Mouse (Mus musculus) right cerebral cortex, postnatal 10 days (tissue): ENCODE results near the gene Fras1.

Experiments
- DNase-seq, 2 experiments: peaks; one replicate each; pipeline ENCODE4 v3.0.0; 2021; ENCODE audit warnings: low spot score in 2 of 2

Gene Fras1

GRCm38 (mm10) chr5:96574586-96574985, 200.8 kb downstream of the Fras1 start:
- DNase-seq: peak in 1 of 2 experiments; percentile 11

GRCm38 (mm10) chr5:96578705-96579104, 204.9 kb downstream of the Fras1 start:
- DNase-seq: no peak

- no peak for DNase-seq
These were observed 206.2 kb downstream of the Fras1 start for GRCm38 (mm10) chr5:96579938-96580337.

GRCm38 (mm10) chr5:96584730-96585129, 211.0 kb downstream of the Fras1 start:
- DNase-seq: peak; percentile 61 to 75

- DNase-seq: no peak
These were observed 216.9 kb downstream of the Fras1 start for GRCm38 (mm10) chr5:96590621-96591020.

GRCm38 (mm10) chr5:96595793-96596192, 222.0 kb downstream of the Fras1 start:
- no peak for DNase-seq

GRCm38 (mm10) chr5:96603974-96604769, 230.4 kb downstream of the Fras1 start:
- no peak for DNase-seq

- DNase-seq: peak in 1 of 2 experiments; percentile 43
These were observed 234.3 kb downstream of the Fras1 start for GRCm38 (mm10) chr5:96608036-96608435.

GRCm38 (mm10) chr5:96608581-96609280, 235.0 kb downstream of the Fras1 start:
- no peak for DNase-seq

GRCm38 (mm10) chr5:96612077-96612476, 238.3 kb downstream of the Fras1 start:
- DNase-seq: no peak

GRCm38 (mm10) chr5:96616954-96617646, 243.3 kb downstream of the Fras1 start:
- DNase-seq: no peak

GRCm38 (mm10) chr5:96618008-96618407, 244.3 kb downstream of the Fras1 start:
- no peak for DNase-seq

GRCm38 (mm10) chr5:96620209-96620608, 246.5 kb downstream of the Fras1 start:
- DNase-seq: no peak

GRCm38 (mm10) chr5:96620618-96621017, 246.9 kb downstream of the Fras1 start:
- no peak for DNase-seq

GRCm38 (mm10) chr5:96622604-96623352, 249.0 kb downstream of the Fras1 start:
- no peak for DNase-seq

- DNase-seq: peak in 1 of 2 experiments; percentile 35
These were observed 256.1 kb downstream of the Fras1 start for GRCm38 (mm10) chr5:96629851-96630250.

- no peak for DNase-seq
These were observed 261.5 kb downstream of the Fras1 start for GRCm38 (mm10) chr5:96635146-96635862.

- DNase-seq: peak; percentile 46 to 60
These were observed 262.1 kb downstream of the Fras1 start for GRCm38 (mm10) chr5:96635866-96636265.

- DNase-seq: no peak
These were observed 265.6 kb downstream of the Fras1 start for GRCm38 (mm10) chr5:96639213-96639910.

GRCm38 (mm10) chr5:96641297-96641696, 267.5 kb downstream of the Fras1 start:
- DNase-seq: no peak
